Mouse (Mus musculus): ENCODE measurements around the gene Klf5. TPM values are rescaled to one million over a fixed set of nuclear protein-coding genes. Genes with fewer than 3 reads are reported as not detected.

The Klf5 gene
- polyA plus RNA-seq, 1 experiment = 52.0 TPM

DNA sequence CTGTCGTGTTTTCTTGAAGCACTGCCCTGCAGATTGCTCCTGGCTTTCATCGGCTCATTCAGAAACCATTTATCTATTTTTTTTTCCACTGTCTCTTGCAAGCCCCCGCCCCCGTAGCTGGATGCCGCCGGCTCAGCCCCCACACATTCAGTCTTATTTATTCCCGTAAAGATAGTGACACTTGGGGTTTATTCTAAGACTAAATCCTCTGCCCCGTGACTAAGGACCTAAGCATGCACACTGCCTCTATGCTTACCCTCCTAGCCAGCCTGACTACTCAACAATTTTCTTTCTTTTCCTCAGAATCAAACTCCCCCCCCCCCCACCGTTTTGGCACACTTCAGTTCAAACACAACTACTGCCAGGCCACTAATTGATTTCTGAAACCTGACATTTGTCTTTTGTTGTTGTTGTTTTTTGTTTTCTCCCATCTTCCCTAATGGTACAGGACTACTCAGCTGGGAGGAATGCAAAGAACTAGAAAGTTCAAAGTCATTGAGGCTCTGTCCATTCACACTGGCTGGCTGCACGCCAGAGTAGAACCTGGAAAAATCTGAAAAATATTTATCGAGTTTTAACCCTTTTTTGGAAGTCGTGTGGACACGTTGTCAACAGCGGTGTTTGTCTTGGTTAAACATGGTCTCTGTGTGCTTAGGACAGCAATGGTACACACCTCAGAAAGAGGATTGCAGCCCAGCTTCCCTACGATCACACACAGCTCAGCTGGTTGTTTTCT, 2.7 kb upstream of the Klf5 start:
- Histone ChIP-seq H3K36me3 (ENCODE audit: control insufficient read depth, insufficient read depth) (no peaks in the 10 kb centered on the region), H3K4me2 (ENCODE audit: low read depth) (peak overlapping the region; percentile 77), H3K79me2 (ENCODE audit: control insufficient read depth, insufficient read depth) (peaks cover 16% of the 10 kb centered on the region), H3K27me3 (ENCODE audit: control insufficient read depth, insufficient read depth, insufficient read length) (no peaks in the 10 kb centered on the region), H3ac (ENCODE audit: control insufficient read depth, insufficient read length) (no peak overlapping the region), H3K4me3 (no peak overlapping the region)
- TF ChIP-seq MAX (IDR thresholded peaks at IDR 0.05; ENCODE audit: low read depth) = no peak
- no peak for TF ChIP-seq MYOG (IDR thresholded peaks at IDR 0.05; ENCODE audit: control insufficient read depth in 1 of 3, insufficient read depth in 1 of 3, insufficient read length in 2 of 3, low read depth in 2 of 3)
- TF ChIP-seq CEBPB (IDR thresholded peaks at IDR 0.05; ENCODE audit: insufficient read depth, poor library complexity, severe bottlenecking) = no peak

- H3K79me2 ChIP-seq (ENCODE audit: control insufficient read depth, insufficient read depth) = peaks cover 49% of the 10 kb centered on the region
- H3K27me3 ChIP-seq (ENCODE audit: control insufficient read depth, insufficient read depth, insufficient read length) = no peaks in the 10 kb centered on the region
- TF ChIP-seq MYOG (IDR thresholded peaks at IDR 0.05; ENCODE audit: control insufficient read depth in 1 of 3, insufficient read depth in 1 of 3, insufficient read length in 2 of 3, low read depth in 2 of 3) (no peak), POLR2A (IDR thresholded peaks at IDR 0.05; ENCODE audit: insufficient read length, low read depth) (peak; percentile 3)
- peak overlapping the region; percentile 39 for H3K4me2 ChIP-seq (ENCODE audit: low read depth)
- H3K36me3 ChIP-seq (ENCODE audit: control insufficient read depth, insufficient read depth) = peaks cover 16% of the 10 kb centered on the region
- H3K4me3 ChIP-seq = peak overlapping the region; percentile 53
- H3ac ChIP-seq (ENCODE audit: control insufficient read depth, insufficient read length) = peak overlapping the region; percentile 95
Measured at GRCm38 (mm10) chr14:99299022-99299481, 561 bp downstream of the Klf5 start.

DNA sequence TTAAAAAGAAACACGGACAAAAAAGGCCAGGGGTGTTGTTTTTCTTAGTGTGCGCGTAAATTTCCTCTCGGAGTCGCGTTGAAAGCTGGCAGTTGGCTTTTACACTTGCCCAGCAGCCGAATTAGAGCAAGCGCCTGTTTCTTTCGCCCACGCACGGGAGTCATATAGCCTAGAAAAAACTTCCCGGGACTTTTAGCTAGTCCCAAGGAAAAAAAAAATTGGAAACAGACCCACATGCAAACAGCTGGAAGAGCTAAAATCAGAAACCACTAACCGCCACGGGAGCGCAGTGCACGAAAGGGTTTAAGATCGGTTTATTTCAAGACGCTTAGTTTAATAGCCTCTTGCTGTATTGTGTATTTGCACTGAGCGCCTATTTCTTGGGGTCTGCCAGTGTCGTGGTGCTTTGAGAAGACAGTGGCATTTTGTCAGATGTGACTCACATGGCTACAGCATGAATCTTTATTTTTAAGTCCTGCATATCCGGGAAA, 1.3 kb downstream of the Klf5 start:
- H3K79me2 ChIP-seq (ENCODE audit: control insufficient read depth, insufficient read depth) = peaks cover 56% of the 10 kb centered on the region
- TF ChIP-seq POLR2AphosphoS2 (IDR thresholded peaks at IDR 0.05; ENCODE audit: insufficient read length, low read depth) = no peak
- no peak for TF ChIP-seq E2F4 (IDR thresholded peaks at IDR 0.05; ENCODE audit: insufficient read depth)
- TF ChIP-seq POLR2A (IDR thresholded peaks at IDR 0.05; ENCODE audit: insufficient read length, low read depth) = no peak
- TF ChIP-seq MYOD1 (IDR thresholded peaks at IDR 0.05; ENCODE audit: control insufficient read depth in 1 of 3, insufficient read length in 2 of 3, low read depth in 2 of 3) = peak in 2 of 3 experiments; percentile 25 to 33
- TF ChIP-seq MYOG (IDR thresholded peaks at IDR 0.05; ENCODE audit: control insufficient read depth in 1 of 3, insufficient read depth in 1 of 3, insufficient read length in 2 of 3, low read depth in 2 of 3) = peak in 1 of 3 experiments; percentile 86
- TF ChIP-seq MAX (IDR thresholded peaks at IDR 0.05; ENCODE audit: low read depth) = no peak
- TF ChIP-seq TCF12 (IDR thresholded peaks at IDR 0.05; ENCODE audit: insufficient read depth, poor library complexity, severe bottlenecking) = peak; percentile 52
- TF ChIP-seq TCF3 (IDR thresholded peaks at IDR 0.05; ENCODE audit: insufficient read length, low read depth) = no peak
- no peak for TF ChIP-seq USF1 (IDR thresholded peaks at IDR 0.05; ENCODE audit: low read depth)
- no peak for TF ChIP-seq SRF (IDR thresholded peaks at IDR 0.05; ENCODE audit: control insufficient read depth, insufficient read length, low read depth)
- no peak for TF ChIP-seq REST (IDR thresholded peaks at IDR 0.05; ENCODE audit: insufficient read depth, insufficient read length)
- TF ChIP-seq CEBPB (IDR thresholded peaks at IDR 0.05; ENCODE audit: insufficient read depth, poor library complexity, severe bottlenecking) = no peak
- peaks cover 23% of the 10 kb centered on the region for H3K36me3 ChIP-seq (ENCODE audit: control insufficient read depth, insufficient read depth)
- no peaks in the 10 kb centered on the region for H3K27me3 ChIP-seq (ENCODE audit: control insufficient read depth, insufficient read depth, insufficient read length)
- peak overlapping the region; percentile 53 for H3K4me3 ChIP-seq
- H3K4me2 ChIP-seq (ENCODE audit: low read depth) = peak overlapping the region; percentile 39
- peak overlapping the region; percentile 95 for H3ac ChIP-seq (ENCODE audit: control insufficient read depth, insufficient read length)

- TF ChIP-seq E2F4 (IDR thresholded peaks at IDR 0.05; ENCODE audit: insufficient read depth) (no peak), TCF3 (IDR thresholded peaks at IDR 0.05; ENCODE audit: insufficient read length, low read depth) (no peak), POLR2A (IDR thresholded peaks at IDR 0.05; ENCODE audit: insufficient read length, low read depth) (no peak), REST (IDR thresholded peaks at IDR 0.05; ENCODE audit: insufficient read depth, insufficient read length) (no peak), POLR2AphosphoS2 (IDR thresholded peaks at IDR 0.05; ENCODE audit: insufficient read length, low read depth) (no peak), MYOD1 (IDR thresholded peaks at IDR 0.05; ENCODE audit: control insufficient read depth in 1 of 3, insufficient read length in 2 of 3, low read depth in 2 of 3) (no peak), TCF12 (IDR thresholded peaks at IDR 0.05; ENCODE audit: insufficient read depth, poor library complexity, severe bottlenecking) (no peak), USF1 (IDR thresholded peaks at IDR 0.05; ENCODE audit: low read depth) (no peak), CEBPB (IDR thresholded peaks at IDR 0.05; ENCODE audit: insufficient read depth, poor library complexity, severe bottlenecking) (no peak), MAX (IDR thresholded peaks at IDR 0.05; ENCODE audit: low read depth) (no peak), MYOG (IDR thresholded peaks at IDR 0.05; ENCODE audit: control insufficient read depth in 1 of 3, insufficient read depth in 1 of 3, insufficient read length in 2 of 3, low read depth in 2 of 3) (no peak), SRF (IDR thresholded peaks at IDR 0.05; ENCODE audit: control insufficient read depth, insufficient read length, low read depth) (no peak)
- Histone ChIP-seq H3K36me3 (ENCODE audit: control insufficient read depth, insufficient read depth) (peaks cover 37% of the 10 kb centered on the region), H3K79me2 (ENCODE audit: control insufficient read depth, insufficient read depth) (peaks cover 73% of the 10 kb centered on the region), H3K4me3 (peak overlapping the region; percentile 53), H3K27me3 (ENCODE audit: control insufficient read depth, insufficient read depth, insufficient read length) (no peaks in the 10 kb centered on the region), H3ac (ENCODE audit: control insufficient read depth, insufficient read length) (no peak overlapping the region), H3K4me2 (ENCODE audit: low read depth) (peak overlapping the region; percentile 39)
Measured at GRCm38 (mm10) chr14:99301472-99301871, 3.0 kb downstream of the Klf5 start.

GRCm38 (mm10) chr14:99304387-99304786, 5.9 kb downstream of the Klf5 start:
- Histone ChIP-seq H3ac (ENCODE audit: control insufficient read depth, insufficient read length) (no peak overlapping the region), H3K79me2 (ENCODE audit: control insufficient read depth, insufficient read depth) (peaks cover 99% of the 10 kb centered on the region), H3K36me3 (ENCODE audit: control insufficient read depth, insufficient read depth) (peaks cover 59% of the 10 kb centered on the region), H3K4me2 (ENCODE audit: low read depth) (peak overlapping the region; percentile 9), H3K4me3 (no peak overlapping the region), H3K27me3 (ENCODE audit: control insufficient read depth, insufficient read depth, insufficient read length) (no peaks in the 10 kb centered on the region)
- TF ChIP-seq MAX (IDR thresholded peaks at IDR 0.05; ENCODE audit: low read depth) = no peak
- TF ChIP-seq MYOD1 (IDR thresholded peaks at IDR 0.05; ENCODE audit: control insufficient read depth in 1 of 3, insufficient read length in 2 of 3, low read depth in 2 of 3) = no peak
- no peak for TF ChIP-seq TCF12 (IDR thresholded peaks at IDR 0.05; ENCODE audit: insufficient read depth, poor library complexity, severe bottlenecking)
- TF ChIP-seq E2F4 (IDR thresholded peaks at IDR 0.05; ENCODE audit: insufficient read depth) = no peak
- TF ChIP-seq POLR2AphosphoS2 (IDR thresholded peaks at IDR 0.05; ENCODE audit: insufficient read length, low read depth) = no peak
- TF ChIP-seq SRF (IDR thresholded peaks at IDR 0.05; ENCODE audit: control insufficient read depth, insufficient read length, low read depth) = no peak
- no peak for TF ChIP-seq MYOG (IDR thresholded peaks at IDR 0.05; ENCODE audit: control insufficient read depth in 1 of 3, insufficient read depth in 1 of 3, insufficient read length in 2 of 3, low read depth in 2 of 3)
